Mouse (Mus musculus): Measurements from ENCODE around the gene Cacng6. TPM values are rescaled to one million over a fixed set of nuclear protein-coding genes. Genes with fewer than 3 reads are reported as not detected.

Gene Cacng6
- polyA plus RNA-seq, 1 experiment from 2014 or later: 1.6 TPM

DNA sequence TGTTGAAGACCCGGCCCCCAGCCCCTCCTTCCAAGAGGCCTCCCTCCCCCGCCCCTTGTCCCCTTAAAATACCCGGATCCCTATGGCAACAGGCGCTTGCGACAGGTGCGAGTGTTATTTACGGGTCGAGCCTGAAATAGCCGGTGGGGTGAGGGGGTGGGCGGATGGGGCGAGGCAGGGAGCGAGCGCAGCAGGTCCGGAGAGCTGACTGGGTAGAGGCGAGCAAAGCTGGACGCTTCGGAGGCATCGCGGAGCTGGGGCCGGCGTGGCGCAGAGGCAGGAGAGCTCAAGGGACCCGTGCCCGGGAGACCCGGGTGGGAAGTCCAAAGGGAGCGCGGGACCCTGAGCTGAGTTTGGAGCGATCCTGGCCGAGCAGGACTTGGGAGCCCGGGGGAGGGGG lies 565 bp upstream of the Cacng6 start:
- H3K4me1 ChIP-seq (ENCODE audit: control insufficient read depth, insufficient read depth, low read length): 0 out of 2 replicates have a peak, but pooled peaks cover 4% of the 10 kb centered on the region
- H3K36me3 ChIP-seq (ENCODE audit: control insufficient read depth, insufficient read depth, low read length): no peaks in the 10 kb centered on the region
- H3K27me3 ChIP-seq (ENCODE audit: control insufficient read depth, insufficient read depth, low read length): peaks cover 35% of the 10 kb centered on the region
- peak overlapping the region; percentile 39 for H3K4me2 ChIP-seq (ENCODE audit: low read depth)
- 0 out of 2 replicates have a peak overlapping the region, but pooled peaks have one; percentile 15 for H3K9ac ChIP-seq (ENCODE audit: low read length)
- ATAC-seq (ENCODE audit: insufficient read depth, low FRiP score, low TSS enrichment) (peak; percentile 38; the same call in 1 of the 2 replicates), DNase-seq (ENCODE audit: low spot score) (no peak)
- H3K9me3 ChIP-seq (ENCODE audit: control insufficient read depth, low read length): no peaks in the 10 kb centered on the region
- under 1% methylated on average over 29 of the region's 30 CpGs for WGBS
- H3K27ac ChIP-seq (ENCODE audit: low read depth, low read length): no peak overlapping the region
- H3K4me3 ChIP-seq (ENCODE audit: low read depth, low read length): peak overlapping the region; percentile 21

DNA sequence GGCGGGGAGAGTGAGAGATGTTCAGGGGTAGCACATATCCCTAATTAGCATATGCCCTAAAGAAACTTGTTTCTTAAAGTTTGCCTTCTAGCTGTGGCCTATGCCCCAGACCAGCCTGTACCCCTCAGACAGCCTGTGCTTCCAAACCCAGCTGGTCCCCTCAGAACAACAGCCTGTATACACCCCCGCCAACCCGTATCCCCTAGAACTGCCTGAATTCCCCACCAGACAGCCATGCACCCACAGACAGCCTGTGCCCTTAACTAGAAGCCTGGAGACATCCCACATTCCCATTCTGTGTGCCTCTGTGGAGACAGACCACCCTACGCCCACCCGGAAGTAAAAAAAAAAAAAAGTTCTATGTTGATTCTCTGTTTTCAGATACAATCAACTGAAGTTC lies 1.1 kb downstream of the Cacng6 start:
- H3K27me3 ChIP-seq (ENCODE audit: control insufficient read depth, insufficient read depth, low read length): peaks cover 33% of the 10 kb centered on the region
- no peak for DNase-seq (ENCODE audit: low spot score)
- 97% methylated on average over 5 of the region's 5 CpGs for WGBS
- no peak overlapping the region for H3K27ac ChIP-seq (ENCODE audit: low read depth, low read length)
- no peaks in the 10 kb centered on the region for H3K36me3 ChIP-seq (ENCODE audit: control insufficient read depth, insufficient read depth, low read length)
- ATAC-seq (ENCODE audit: insufficient read depth, low FRiP score, low TSS enrichment): no peak
- H3K9me3 ChIP-seq (ENCODE audit: control insufficient read depth, low read length): no peaks in the 10 kb centered on the region
- no peak overlapping the region for H3K4me3 ChIP-seq (ENCODE audit: low read depth, low read length)
- H3K9ac ChIP-seq (ENCODE audit: low read length): no peak overlapping the region
- H3K4me1 ChIP-seq (ENCODE audit: control insufficient read depth, insufficient read depth, low read length): 0 out of 2 replicates have a peak, but pooled peaks cover 4% of the 10 kb centered on the region
- H3K4me2 ChIP-seq (ENCODE audit: low read depth): no peak overlapping the region

DNA sequence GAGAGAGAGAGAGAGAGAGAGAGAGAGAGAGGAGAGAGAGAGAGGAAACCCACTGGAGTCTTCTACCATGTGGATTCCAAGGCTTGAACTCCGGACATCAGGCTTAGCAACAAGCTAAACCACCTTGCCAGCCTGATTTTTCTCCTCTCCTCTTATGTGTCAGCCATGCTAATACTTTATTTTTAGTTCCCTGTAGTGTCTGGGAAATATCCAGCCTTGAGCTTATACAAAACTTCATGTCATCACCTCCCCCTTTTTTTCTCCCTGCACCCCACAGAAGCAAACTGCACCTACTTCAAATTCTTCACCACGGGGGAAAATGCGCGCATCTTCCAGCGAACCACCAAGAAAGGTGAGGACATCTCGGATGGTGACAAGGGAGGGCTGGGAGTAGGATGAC lies 6.2 kb downstream of the Cacng6 start:
- H3K4me3 ChIP-seq (ENCODE audit: low read depth, low read length): no peak overlapping the region
- WGBS: 74% methylated on average over 6 of the region's 6 CpGs

DNA sequence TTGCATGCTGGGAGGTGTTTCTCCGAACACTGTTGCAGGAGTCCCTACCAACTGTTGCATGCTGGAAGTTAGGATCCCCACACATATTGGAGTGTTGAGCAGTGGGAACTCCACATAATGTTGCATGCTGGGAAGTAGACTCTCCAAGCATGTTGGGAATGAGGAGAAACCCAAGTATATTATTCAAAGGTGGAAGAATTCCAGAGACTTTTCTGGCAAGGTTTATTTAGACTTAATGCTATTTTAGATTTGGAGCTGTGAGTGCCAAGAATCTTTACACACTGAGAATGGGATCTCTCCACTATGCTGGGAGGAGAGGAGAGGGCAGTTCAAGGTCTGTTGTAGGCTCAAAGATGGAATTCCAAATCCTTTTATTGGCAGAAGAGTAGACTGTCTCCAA lies 8.1 kb downstream of the Cacng6 start:
- Histone ChIP-seq H3K27me3 (ENCODE audit: control insufficient read depth, insufficient read depth, low read length) (no peaks in the 10 kb centered on the region), H3K4me1 (ENCODE audit: control insufficient read depth, insufficient read depth, low read length) (no peaks in the 10 kb centered on the region), H3K4me2 (ENCODE audit: low read depth) (no peak overlapping the region), H3K36me3 (ENCODE audit: control insufficient read depth, insufficient read depth, low read length) (no peaks in the 10 kb centered on the region), H3K4me3 (ENCODE audit: low read depth, low read length) (no peak overlapping the region), H3K9ac (ENCODE audit: low read length) (no peak overlapping the region), H3K27ac (ENCODE audit: low read depth, low read length) (no peak overlapping the region), H3K9me3 (ENCODE audit: control insufficient read depth, low read length) (no peaks in the 10 kb centered on the region)
- 94% methylated on average over 1 of the region's 1 CpGs for WGBS
- DNase-seq (ENCODE audit: low spot score) (no peak), ATAC-seq (ENCODE audit: insufficient read depth, low FRiP score, low TSS enrichment) (no peak)

More for the DNA sequence above, 6.2 kb downstream of the Cacng6 start:
- peaks cover 2% of the 10 kb centered on the region for H3K27me3 ChIP-seq (ENCODE audit: control insufficient read depth, insufficient read depth, low read length)
- ATAC-seq (ENCODE audit: insufficient read depth, low FRiP score, low TSS enrichment) (no peak), DNase-seq (ENCODE audit: low spot score) (no peak)
- H3K36me3 ChIP-seq (ENCODE audit: control insufficient read depth, insufficient read depth, low read length): no peaks in the 10 kb centered on the region
- no peak overlapping the region for H3K4me2 ChIP-seq (ENCODE audit: low read depth)
- no peaks in the 10 kb centered on the region for H3K4me1 ChIP-seq (ENCODE audit: control insufficient read depth, insufficient read depth, low read length)
- H3K9me3 ChIP-seq (ENCODE audit: control insufficient read depth, low read length): no peaks in the 10 kb centered on the region
- H3K9ac ChIP-seq (ENCODE audit: low read length): no peak overlapping the region
- H3K27ac ChIP-seq (ENCODE audit: low read depth, low read length): no peak overlapping the region

DNA sequence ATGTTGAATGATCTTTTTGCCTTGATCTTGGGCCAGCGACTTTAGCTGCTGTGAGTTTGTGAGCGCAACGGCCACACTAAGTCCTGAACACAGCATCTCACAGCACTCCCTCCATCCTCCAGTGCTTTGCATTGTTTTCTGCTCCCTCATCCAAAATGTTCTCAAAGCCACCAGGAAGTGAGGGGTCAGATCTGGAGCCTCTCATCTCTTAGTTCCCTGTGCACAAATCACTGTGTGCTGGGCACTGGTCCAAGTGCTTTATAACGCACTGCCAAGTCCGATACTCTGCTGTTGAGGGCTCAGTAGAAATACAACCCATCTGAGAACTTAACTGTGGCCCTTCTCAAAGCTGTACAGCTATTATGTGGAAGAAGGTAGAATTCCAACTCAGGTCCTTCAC lies 13.9 kb downstream of the Cacng6 start:
- Histone ChIP-seq H3K27ac (ENCODE audit: low read depth, low read length) (no peak overlapping the region), H3K4me1 (ENCODE audit: control insufficient read depth, insufficient read depth, low read length) (no peaks in the 10 kb centered on the region), H3K9me3 (ENCODE audit: control insufficient read depth, low read length) (no peaks in the 10 kb centered on the region), H3K36me3 (ENCODE audit: control insufficient read depth, insufficient read depth, low read length) (no peaks in the 10 kb centered on the region), H3K27me3 (ENCODE audit: control insufficient read depth, insufficient read depth, low read length) (no peaks in the 10 kb centered on the region), H3K4me3 (ENCODE audit: low read depth, low read length) (no peak overlapping the region), H3K9ac (ENCODE audit: low read length) (no peak overlapping the region), H3K4me2 (ENCODE audit: low read depth) (no peak overlapping the region)
- no peak for DNase-seq (ENCODE audit: low spot score)
- WGBS: 75% methylated on average over 5 of the region's 5 CpGs
- no peak for ATAC-seq (ENCODE audit: insufficient read depth, low FRiP score, low TSS enrichment)

DNA sequence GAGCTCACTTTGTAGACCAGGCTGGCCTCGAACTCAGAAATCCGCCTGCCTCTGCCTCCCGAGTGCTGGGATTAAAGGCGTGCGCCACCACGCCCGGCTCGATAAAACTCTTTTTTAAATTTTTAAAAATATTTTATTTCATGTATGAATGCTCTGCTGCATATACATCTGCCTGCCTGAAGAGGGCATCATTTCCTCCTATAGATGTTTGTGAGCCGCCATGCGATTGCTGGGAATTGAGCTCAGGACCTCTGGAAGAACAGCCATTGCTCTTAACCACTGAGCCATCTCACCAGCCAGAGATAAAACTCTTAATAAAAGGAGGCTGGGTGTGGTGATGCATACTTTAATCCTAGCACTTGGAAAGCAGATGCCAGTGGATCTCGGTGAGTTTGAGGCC lies 16.0 kb downstream of the Cacng6 start:
- Histone ChIP-seq H3K9me3 (ENCODE audit: control insufficient read depth, low read length) (no peaks in the 10 kb centered on the region), H3K4me3 (ENCODE audit: low read depth, low read length) (no peak overlapping the region), H3K4me1 (ENCODE audit: control insufficient read depth, insufficient read depth, low read length) (no peaks in the 10 kb centered on the region), H3K36me3 (ENCODE audit: control insufficient read depth, insufficient read depth, low read length) (no peaks in the 10 kb centered on the region), H3K4me2 (ENCODE audit: low read depth) (no peak overlapping the region), H3K9ac (ENCODE audit: low read length) (no peak overlapping the region), H3K27ac (ENCODE audit: low read depth, low read length) (no peak overlapping the region), H3K27me3 (ENCODE audit: control insufficient read depth, insufficient read depth, low read length) (no peaks in the 10 kb centered on the region)
- WGBS: 90% methylated on average over 11 of the region's 11 CpGs
- ATAC-seq (ENCODE audit: insufficient read depth, low FRiP score, low TSS enrichment) (no peak), DNase-seq (ENCODE audit: low spot score) (no peak)

DNA sequence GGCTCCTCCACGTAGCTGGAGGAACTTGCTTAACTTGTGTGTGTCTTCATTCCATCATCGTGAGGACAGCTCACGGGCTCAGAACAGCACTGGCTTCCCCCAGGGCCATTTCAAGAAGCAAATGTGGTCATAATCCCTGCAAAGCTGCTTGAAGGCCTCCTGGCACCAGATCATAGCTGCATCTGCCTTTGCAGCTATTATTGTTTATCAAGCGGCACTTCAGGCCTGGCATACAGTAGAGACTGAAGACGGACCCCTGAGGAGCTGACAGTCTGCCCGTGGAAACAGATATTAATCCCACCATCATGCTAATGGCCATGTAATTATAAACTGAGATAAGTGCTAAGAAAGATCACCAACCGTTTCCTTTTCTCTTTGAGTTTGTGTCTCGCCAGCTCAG lies 16.5 kb downstream of the Cacng6 start:
- no peaks in the 10 kb centered on the region for H3K9me3 ChIP-seq (ENCODE audit: control insufficient read depth, low read length)
- DNase-seq (ENCODE audit: low spot score): no peak
- H3K27ac ChIP-seq (ENCODE audit: low read depth, low read length): no peak overlapping the region
- H3K4me3 ChIP-seq (ENCODE audit: low read depth, low read length): no peak overlapping the region
- H3K9ac ChIP-seq (ENCODE audit: low read length): no peak overlapping the region
- 84% methylated on average over 8 of the region's 8 CpGs for WGBS
- no peak overlapping the region for H3K4me2 ChIP-seq (ENCODE audit: low read depth)
- H3K27me3 ChIP-seq (ENCODE audit: control insufficient read depth, insufficient read depth, low read length): no peaks in the 10 kb centered on the region
- ATAC-seq (ENCODE audit: insufficient read depth, low FRiP score, low TSS enrichment): no peak
- no peaks in the 10 kb centered on the region for H3K36me3 ChIP-seq (ENCODE audit: control insufficient read depth, insufficient read depth, low read length)
- no peaks in the 10 kb centered on the region for H3K4me1 ChIP-seq (ENCODE audit: control insufficient read depth, insufficient read depth, low read length)

DNA sequence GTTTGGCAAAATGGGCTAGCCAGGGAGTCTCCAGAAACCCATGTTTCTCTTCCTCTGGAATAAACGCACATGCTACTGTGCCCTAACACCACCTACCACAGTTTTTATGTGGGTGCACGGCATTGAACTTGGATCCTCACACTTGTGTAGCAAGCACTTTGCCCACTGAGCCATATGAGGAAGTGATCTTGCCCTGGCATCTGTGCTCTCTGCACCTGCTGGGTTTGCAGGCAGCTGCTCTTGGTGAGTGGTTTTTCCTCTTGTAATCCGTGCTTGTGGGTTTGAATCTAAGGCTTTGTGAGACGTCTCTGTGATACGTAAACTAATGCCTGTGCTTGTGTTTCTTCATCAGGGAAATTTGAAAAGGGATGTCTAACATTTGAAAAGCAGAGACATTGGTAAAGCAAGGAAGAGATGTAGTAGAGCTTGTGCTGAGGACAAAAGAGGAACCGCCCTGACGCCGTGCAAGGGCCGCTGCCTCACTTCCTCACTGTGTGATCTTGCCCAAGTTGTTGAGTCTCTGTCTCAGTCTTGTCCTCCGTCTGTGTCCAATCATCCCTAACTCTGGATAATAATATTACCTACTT lies 18.6 kb downstream of the Cacng6 start:
- no peak overlapping the region for H3K4me2 ChIP-seq (ENCODE audit: low read depth)
- 86% methylated on average over 10 of the region's 10 CpGs for WGBS

DNA sequence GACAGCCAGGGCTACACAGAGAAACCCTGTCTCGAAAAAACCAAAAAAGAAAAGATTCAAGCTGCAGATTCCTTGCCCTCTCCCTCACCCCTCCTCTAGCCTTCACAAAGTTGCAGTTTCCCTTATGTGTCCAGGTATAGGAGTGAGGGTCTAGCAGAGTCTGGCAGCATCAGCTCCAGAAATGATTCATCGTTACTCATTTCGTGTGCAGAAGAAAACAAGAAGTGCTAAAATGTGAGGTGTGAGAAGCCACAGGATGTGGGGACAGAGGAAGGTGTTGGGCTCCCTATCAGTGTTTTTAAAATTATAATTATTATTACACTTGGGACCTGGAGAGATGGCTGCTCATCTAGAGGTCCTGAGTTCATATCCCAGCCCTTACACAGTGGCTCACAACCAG lies 20.7 kb downstream of the Cacng6 start:
- DNase-seq (ENCODE audit: low spot score) (no peak), ATAC-seq (ENCODE audit: insufficient read depth, low FRiP score, low TSS enrichment) (no peak)
- WGBS: 82% methylated on average over 3 of the region's 3 CpGs
- no peak overlapping the region for H3K27ac ChIP-seq (ENCODE audit: low read depth, low read length)
- H3K4me3 ChIP-seq (ENCODE audit: low read depth, low read length): no peak overlapping the region
- no peak overlapping the region for H3K9ac ChIP-seq (ENCODE audit: low read length)
- H3K4me2 ChIP-seq (ENCODE audit: low read depth): no peak overlapping the region
- H3K27me3 ChIP-seq (ENCODE audit: control insufficient read depth, insufficient read depth, low read length): no peaks in the 10 kb centered on the region
- H3K36me3 ChIP-seq (ENCODE audit: control insufficient read depth, insufficient read depth, low read length): no peaks in the 10 kb centered on the region
- H3K9me3 ChIP-seq (ENCODE audit: control insufficient read depth, low read length): no peaks in the 10 kb centered on the region
- no peaks in the 10 kb centered on the region for H3K4me1 ChIP-seq (ENCODE audit: control insufficient read depth, insufficient read depth, low read length)

More for the DNA sequence above, 18.6 kb downstream of the Cacng6 start:
- Histone ChIP-seq H3K9ac (ENCODE audit: low read length) (no peak overlapping the region), H3K4me1 (ENCODE audit: control insufficient read depth, insufficient read depth, low read length) (no peaks in the 10 kb centered on the region), H3K36me3 (ENCODE audit: control insufficient read depth, insufficient read depth, low read length) (no peaks in the 10 kb centered on the region), H3K27ac (ENCODE audit: low read depth, low read length) (no peak overlapping the region), H3K4me3 (ENCODE audit: low read depth, low read length) (no peak overlapping the region), H3K27me3 (ENCODE audit: control insufficient read depth, insufficient read depth, low read length) (no peaks in the 10 kb centered on the region), H3K9me3 (ENCODE audit: control insufficient read depth, low read length) (no peaks in the 10 kb centered on the region)
- ATAC-seq (ENCODE audit: insufficient read depth, low FRiP score, low TSS enrichment): no peak
- DNase-seq (ENCODE audit: low spot score): no peak
